Mouse (Mus musculus): Measurements from ENCODE around the gene Sertad4.

DNA sequence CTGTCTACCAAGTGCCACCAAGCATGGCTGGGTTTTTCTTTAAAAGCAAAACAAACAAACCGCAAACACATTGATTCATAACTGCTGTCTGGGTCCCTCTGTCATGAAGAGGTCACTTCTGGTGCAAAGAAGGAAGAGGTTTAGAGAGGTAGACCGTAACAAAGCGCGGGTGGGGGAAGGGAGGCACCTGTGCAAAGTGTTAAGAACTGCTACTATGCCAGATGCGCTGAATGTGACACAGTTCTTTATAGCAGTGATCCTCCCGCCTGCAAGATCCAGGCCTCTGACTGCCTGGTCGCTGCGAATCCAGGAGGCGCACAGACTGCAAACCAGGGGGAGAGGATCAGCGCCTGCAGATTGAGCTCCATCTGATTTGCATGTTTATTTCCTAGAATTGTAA lies 855 bp upstream of the Sertad4 start:
- TF ChIP-seq CTCF (conservative IDR thresholded peaks at IDR 0.05; ENCODE audit: low read length), result no peak
- no peak for TF ChIP-seq NANOG (IDR thresholded peaks at IDR 0.05; ENCODE audit: borderline replicate concordance, low read length)
